Mouse (Mus musculus) hematopoietic stem cell, adult 5-6 weeks (primary cell): ENCODE results near the gene Cabp2. TPM values are rescaled to one million over a fixed set of nuclear protein-coding genes. Genes with fewer than 3 reads are reported as not detected.
"Not testable (repeated sequence)": the region's sequence is repeated elsewhere in the genome, so short reads cannot be mapped to it uniquely, and the experiment has no call there.

Experiments
- ATAC-seq, 2 experiments: fragments of 125-278 bp in 1 of 2; replicated peaks in 1 of 2; 2 replicates each; pipeline ENCODE4 v1.8.0; 2016 to 2017; ENCODE audit warnings: inconsistent platforms in 2 of 2, mild to moderate bottlenecking in 2 of 2, moderate number of reproducible peaks in 2 of 2, low read depth in 1 of 2, moderate TSS enrichment in 1 of 2; ENCODE audit not compliant: low FRiP score in 2 of 2, poor library complexity in 2 of 2, severe bottlenecking in 2 of 2, insufficient read depth in 1 of 2, low TSS enrichment in 1 of 2
- total RNA-seq: library from RNA; stranded (forward); fragments of 172-1452, 232-1000 nt; gene quantifications from 2 replicates; pipeline ENCODE4 v1.2.3, GENCODE M21; 2017

The Cabp2 gene
- total RNA-seq, 1 experiment from 2014 or later, result not detected

DNA sequence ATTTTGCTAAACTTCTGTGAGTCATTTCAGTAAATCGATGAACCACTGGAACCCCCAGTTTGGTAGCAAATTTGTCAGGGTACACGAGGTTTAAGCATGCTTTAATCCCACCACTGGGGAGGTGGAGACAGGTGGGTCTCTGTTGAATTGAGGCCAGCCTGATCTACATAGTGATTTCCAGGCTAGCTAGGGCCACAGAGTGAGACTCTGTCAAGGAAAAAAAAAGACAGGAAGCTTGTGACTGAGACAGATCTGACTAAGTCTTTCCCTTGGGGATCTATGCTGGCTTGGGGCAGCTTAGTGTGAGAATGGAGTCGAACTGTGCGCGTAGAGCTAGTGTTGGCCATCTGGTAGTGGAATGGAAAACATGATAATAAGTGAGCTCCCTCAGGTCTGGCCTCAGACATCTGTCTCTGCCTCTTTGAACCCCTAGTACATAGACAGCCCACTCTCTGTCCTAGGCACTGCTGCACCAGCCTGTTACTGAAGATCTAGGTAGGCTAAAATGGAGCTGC lies 28.8 kb upstream of the Cabp2 start:
- ATAC-seq, result no peak

DNA sequence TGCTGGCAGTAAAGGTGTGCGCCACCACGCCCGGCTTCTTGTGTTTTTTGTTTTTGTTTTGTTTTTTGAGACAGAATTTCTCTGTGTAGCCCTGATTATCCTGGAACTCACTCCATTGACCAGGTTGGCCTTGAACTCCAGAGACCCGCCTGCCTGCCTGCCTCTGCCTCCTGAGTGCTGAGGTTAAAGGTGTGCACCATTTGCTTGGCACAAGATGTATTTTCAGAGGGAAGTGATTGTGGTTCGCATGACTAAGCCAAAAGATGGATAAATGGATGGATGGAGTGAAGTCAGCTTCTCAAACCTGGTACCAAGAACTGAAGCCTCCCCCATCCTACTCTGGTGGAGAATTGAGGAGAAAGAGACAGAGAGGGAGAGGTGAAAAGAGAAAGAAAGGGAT lies 26.8 kb upstream of the Cabp2 start:
- no peak for ATAC-seq

DNA sequence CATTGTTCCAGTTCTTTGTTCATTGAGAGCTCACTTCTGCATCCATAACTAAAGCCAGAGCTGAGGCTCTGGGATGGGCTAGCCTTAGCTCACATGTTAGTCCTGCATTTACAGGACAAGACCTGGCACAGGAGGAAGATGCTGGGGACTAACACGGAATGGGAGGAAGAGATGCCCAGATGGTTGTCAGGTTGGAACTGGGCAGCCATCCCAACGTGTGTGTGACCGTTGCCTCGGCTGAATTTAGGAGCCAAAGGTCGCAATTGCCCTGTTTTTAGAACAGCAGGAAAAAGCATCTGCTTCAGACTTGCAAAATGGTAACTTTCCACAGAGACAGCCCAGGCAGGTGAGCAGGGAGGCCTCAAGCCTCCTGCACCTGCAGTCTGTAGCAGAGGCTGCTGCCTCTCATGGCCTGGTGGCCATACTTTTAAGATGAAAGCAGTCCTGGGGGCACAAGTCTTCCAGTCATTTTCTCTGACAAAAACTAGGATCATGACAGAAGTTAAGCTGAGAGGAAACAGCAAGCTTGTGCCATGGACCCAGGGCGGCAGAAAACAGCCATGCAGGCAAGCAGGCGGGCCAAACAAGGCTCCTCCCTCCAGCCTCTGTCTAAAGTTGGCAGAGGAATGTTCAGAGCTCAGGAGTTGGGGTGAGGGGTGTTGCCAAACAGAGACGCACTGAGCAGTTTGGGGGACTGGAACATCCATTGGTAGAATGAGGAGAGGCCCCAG lies 26.0 kb upstream of the Cabp2 start:
- no peak for ATAC-seq

DNA sequence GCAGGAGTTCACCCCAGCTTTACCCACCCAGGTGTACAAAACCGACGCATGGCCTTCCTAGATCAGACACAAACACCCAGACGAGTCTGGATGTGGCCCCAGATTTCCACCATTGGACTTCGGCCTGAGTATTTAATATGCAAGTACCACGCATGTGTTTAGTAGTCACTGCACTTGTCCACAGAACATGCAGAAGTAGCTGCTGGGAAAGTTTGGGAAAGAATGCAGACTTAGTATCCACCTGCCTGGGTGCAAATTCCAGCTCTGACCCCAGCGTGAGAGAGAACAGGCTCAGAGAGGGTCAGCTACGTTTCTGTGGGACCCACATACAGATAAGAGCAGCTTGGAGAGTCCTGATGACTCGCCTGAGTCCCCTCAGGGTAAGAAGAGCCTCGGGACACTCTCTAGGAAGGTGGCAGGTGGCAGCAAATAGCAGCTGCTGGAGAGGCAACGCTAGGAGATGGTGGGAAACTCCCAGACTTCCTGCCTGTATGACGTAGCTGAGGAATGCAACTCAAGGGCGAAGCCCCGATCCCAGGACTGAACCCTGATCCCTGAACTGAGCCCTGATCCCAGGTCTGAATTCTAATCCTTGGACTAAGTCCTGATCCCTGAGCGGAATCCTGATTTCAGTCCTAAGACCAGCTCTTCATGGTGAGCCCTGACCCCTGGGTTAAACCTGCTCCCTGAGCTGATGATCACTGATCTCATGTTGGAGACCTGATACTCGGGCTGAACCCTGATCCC lies 25.3 kb upstream of the Cabp2 start:
- no peak for ATAC-seq

GRCm38 (mm10) chr19:4056727-4057126 lies 24.7 kb upstream of the Cabp2 start:
- ATAC-seq, result no peak

- ATAC-seq, result no peak
These were observed 24.0 kb upstream of the Cabp2 start for GRCm38 (mm10) chr19:4057389-4057788.

DNA sequence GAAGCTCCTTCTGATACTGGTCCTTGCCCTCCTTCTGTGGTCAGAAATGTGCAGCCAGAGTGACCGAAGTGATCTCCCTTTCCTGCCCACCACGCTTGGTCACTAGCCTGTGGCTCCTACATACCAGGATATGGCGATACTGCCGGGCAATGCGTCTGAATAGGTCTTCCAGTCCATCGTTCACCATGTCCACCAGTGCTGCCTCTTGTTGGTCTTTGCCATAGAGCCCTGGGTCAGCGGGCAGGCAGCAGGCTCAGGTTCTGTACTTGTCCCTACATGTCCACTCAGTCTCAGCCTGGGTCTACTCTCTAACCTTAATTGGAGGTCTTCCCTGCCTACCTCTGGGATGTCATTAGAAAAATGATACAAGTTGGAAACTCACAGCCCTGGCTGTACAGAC lies 23.4 kb upstream of the Cabp2 start:
- no peak for ATAC-seq

GRCm38 (mm10) chr19:4058581-4058980 lies 22.8 kb upstream of the Cabp2 start:
- ATAC-seq, result no peak

GRCm38 (mm10) chr19:4059069-4059740 lies 22.2 kb upstream of the Cabp2 start, which contains the start of gene Gstp3:
Gene Gstp3, minus strand, starts transcription at chr19:4059569.
- peak; percentile 17 to 51; a peak in 3 of 4 replicates for ATAC-seq

DNA sequence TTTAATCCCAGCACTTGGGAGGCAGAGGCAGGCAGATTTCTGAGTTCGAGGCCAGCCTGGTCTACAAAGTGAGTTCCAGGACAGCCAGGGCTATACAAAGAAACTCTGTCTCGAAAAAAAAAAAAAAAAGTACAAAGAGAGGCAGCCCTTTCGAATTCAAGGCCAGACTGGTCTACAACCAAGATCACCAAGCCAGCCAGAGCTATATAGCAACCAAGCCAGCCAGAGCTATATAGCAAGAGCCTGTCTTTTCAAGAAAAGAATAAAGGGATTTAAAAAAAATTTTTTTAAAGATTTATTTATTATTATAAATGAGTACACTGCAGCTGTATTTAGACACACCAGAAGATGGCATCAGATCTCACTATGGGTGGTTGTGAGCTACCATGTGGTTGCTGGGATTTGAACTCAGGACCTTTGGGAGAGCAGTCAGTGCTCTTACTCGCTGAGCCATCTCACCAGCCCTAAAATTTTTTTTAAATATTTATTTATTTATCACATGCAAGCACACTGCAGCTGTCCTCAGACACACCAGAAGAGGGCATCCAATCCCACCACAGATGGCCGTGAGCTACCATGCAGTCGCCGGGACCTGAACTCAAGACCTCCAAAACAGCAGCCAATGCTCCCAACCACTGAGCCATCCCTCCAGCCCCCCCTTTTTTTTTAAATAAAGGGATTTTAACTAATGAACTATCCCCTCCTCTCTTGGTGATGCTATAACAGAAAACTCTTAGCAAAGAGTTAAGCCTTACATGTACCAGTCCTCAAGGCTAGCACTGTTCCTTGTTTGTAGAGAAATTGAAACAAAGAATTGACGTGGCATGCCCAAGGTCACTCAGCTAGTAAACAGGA lies 21.1 kb upstream of the Cabp2 start:
- not testable (repeated sequence) for ATAC-seq

- peak in 1 of 2 experiments; percentile 33; a peak in 1 of 4 replicates for ATAC-seq
These were observed 20.4 kb upstream of the Cabp2 start for GRCm38 (mm10) chr19:4060899-4061465.

DNA sequence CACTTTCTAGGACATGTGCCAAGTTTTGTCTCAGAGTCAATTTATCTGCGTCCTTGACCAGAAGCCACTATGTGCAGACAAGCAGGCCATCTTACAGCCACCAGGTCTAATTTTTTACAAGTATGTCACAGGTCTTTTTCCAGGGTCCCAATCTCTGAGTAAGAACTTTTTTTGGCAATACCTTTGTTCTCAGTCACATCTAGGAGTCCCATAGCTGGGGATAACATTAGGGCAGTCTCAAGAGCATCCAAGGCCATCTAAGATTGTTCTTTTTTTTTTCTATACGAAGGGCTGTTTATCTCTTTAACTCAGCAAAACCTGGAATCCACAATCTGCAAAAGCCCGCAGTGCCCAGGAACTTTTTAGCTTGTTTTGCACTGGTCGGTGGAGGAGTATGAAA lies 18.0 kb upstream of the Cabp2 start:
- ATAC-seq, result not testable (repeated sequence)

GRCm38 (mm10) chr19:4064501-4064900 lies 16.9 kb upstream of the Cabp2 start:
- not testable (repeated sequence) for ATAC-seq

GRCm38 (mm10) chr19:4066280-4066679 lies 15.1 kb upstream of the Cabp2 start:
- no peak for ATAC-seq

GRCm38 (mm10) chr19:4066877-4067276 lies 14.5 kb upstream of the Cabp2 start:
- ATAC-seq, result no peak

DNA sequence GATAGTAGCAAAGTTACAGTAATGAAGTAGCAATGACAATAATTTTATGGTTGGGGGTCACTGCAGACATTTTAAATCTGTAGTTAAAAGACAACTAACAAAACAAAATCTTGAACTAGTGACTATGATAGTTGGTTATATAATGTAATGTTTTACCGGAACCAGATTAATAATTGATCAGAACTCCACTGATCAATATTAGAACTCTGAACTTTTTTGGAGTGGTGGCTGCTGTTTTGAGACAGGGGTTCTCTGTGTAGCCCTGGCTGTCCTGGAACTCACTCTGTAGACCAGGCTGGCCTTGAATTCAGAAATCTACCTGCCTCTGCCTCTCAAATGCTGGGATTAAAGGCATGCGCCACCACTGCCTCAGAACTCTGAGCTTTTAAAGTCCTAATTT lies 13.1 kb upstream of the Cabp2 start:
- ATAC-seq, result not testable (repeated sequence)
